Mouse (Mus musculus): ENCODE data around the gene Gm47996. TPM values are rescaled to one million over a fixed set of nuclear protein-coding genes. Genes with fewer than 3 reads are reported as not detected.
"Not testable (repeated sequence)": the region's sequence is repeated elsewhere in the genome, so short reads cannot be mapped to it uniquely, and the experiment has no call there.

Gm47996 gene
- not detected for total RNA-seq (2021)

DNA sequence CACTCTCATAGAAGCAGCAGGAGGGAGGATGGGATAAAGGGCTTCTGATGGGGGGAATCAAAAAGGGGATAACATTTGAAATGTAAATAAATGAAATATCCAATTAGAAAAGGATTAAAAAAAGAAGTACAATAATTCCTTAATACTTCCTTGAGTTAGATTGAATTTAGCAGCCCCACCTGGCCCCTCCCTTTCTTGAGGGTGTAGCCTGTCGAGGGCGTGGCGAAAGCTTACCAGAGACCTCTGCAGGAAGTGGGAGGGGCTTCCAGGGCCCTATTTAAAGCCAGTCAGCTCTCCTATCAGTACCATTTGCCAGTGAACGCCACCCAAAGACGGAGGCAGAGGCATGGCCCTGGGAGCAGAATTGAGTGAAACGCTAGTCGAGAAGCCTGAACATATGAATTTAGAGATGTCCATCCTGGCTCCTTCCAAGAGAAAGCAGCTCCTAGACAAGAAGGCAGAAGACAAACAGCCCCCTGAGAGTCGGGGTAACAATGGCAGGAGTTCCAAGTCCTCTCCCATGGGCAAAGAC is at the start of gene Gm47996:
Gm47996 (plus strand) TSS at position 308 of the 532 bp plus-strand sequence.
- intact Hi-C loops (cut with DNase I); DNase-seq: not testable (repeated sequence)

GRCm38 (mm10) chr1:151166031-151166430 is 43.9 kb upstream of the Gm47996 start:
- intact Hi-C loops (cut with DNase I), result no loop called here
- no peak for DNase-seq

- intact Hi-C loops (cut with DNase I), result no loop called here
- DNase-seq, result no peak
These were observed 42.5 kb upstream of the Gm47996 start for GRCm38 (mm10) chr1:151167297-151168047.

DNA sequence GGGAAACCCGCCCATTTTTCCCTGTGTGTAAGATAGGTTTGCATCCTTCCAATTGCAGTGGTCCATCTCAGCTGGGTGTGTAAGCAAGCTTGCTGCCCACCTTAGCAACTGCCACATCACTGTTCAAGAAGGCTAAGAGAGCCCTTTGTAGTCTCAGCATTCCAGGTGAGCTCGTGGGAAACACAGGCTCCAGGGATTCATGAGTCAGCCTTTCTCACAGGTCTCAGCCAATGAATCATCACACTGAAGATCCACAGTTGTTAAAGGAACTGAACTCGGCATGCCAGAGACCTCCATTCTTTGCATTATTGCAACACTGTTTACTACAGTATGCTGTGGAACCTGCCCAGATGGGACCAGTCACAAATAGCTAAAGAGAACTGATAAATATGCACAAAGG is 41.3 kb upstream of the Gm47996 start:
- no peak for DNase-seq
- intact Hi-C loops (cut with DNase I), result no loop called here

GRCm38 (mm10) chr1:151171572-151172461 is 38.1 kb upstream of the Gm47996 start:
- DNase-seq, result no peak
- intact Hi-C loops (cut with DNase I), result no loop called here

- intact Hi-C loops (cut with DNase I), result no loop called here
- DNase-seq, result no peak
These were observed 32.6 kb upstream of the Gm47996 start for GRCm38 (mm10) chr1:151177030-151177936.

- no peak for DNase-seq
- intact Hi-C loops (cut with DNase I), result no loop called here
These were observed 32.0 kb upstream of the Gm47996 start for GRCm38 (mm10) chr1:151177937-151178271.

- intact Hi-C loops (cut with DNase I), result no loop called here
- peak; percentile 13 for DNase-seq
These were observed 31.3 kb upstream of the Gm47996 start for GRCm38 (mm10) chr1:151178505-151179083.

GRCm38 (mm10) chr1:151180167-151180566 is 29.8 kb upstream of the Gm47996 start:
- intact Hi-C loops (cut with DNase I), result no loop called here
- no peak for DNase-seq

- intact Hi-C loops (cut with DNase I); DNase-seq: not testable (repeated sequence)
These were observed 27.7 kb upstream of the Gm47996 start, which contains the start of gene Gm47985 for GRCm38 (mm10) chr1:151182266-151182665. TSS of gene Gm47985 (plus strand) at chr1:151182537.

DNA sequence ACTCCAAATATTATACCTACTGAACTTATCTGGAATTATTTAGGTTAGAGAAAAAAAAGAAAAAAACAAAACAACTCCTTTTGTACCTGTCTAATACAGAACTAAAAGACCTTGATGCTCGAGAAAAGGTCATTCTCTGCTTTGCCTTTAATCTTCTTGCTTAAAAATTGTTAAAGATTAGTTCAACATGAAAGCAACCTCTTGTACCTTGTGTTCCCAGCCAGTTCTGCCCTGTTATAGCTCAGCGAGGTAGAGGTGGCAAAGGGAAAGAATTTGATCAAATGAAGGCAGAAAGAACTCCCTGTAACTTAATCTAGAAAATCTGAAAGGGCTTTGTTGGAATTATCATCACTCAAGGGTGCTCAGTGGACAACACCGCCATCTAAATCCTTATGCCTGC is 23.7 kb upstream of the Gm47996 start:
- intact Hi-C loops (cut with DNase I); DNase-seq: not testable (repeated sequence)

GRCm38 (mm10) chr1:151186879-151187424 is 23.0 kb upstream of the Gm47996 start:
- intact Hi-C loops (cut with DNase I); DNase-seq: not testable (repeated sequence)

GRCm38 (mm10) chr1:151188469-151188868 is 21.5 kb upstream of the Gm47996 start:
- DNase-seq, result no peak
- intact Hi-C loops (cut with DNase I), result no loop called here

DNA sequence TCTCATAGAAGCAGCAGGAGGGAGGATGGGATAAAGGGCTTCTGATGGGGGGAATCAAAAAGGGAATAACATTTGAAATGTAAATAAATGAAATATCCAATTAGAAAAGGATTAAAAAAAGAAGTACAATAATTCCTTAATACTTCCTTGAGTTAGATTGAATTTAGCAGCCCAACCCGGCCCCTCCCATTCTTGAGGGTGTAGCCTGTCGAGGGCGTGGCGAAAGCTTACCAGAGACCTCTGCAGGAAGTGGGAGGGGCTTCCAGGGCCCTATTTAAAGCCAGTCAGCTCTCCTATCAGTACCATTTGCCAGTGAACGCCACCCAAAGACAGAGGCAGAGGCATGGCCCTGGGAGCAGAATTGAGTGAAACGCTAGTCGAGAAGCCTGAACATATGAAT is 17.9 kb upstream of the Gm47996 start, which contains the start of gene Gm8947:
Gm8947 (plus strand) TSS at position 302 of the 400 bp plus-strand sequence.
- DNase-seq; intact Hi-C loops (cut with DNase I): not testable (repeated sequence)

GRCm38 (mm10) chr1:151192739-151193138 is 17.2 kb upstream of the Gm47996 start:
- intact Hi-C loops (cut with DNase I); DNase-seq: not testable (repeated sequence)

- DNase-seq; intact Hi-C loops (cut with DNase I): not testable (repeated sequence)
These were observed 13.9 kb upstream of the Gm47996 start for GRCm38 (mm10) chr1:151195986-151196385.

- DNase-seq; intact Hi-C loops (cut with DNase I): not testable (repeated sequence)
These were observed 13.2 kb upstream of the Gm47996 start for GRCm38 (mm10) chr1:151196690-151197089.

GRCm38 (mm10) chr1:151198120-151198519 is 11.8 kb upstream of the Gm47996 start, which contains the start of gene Gm47995:
TSS of gene Gm47995 (plus strand) at chr1:151198448.
- intact Hi-C loops (cut with DNase I); DNase-seq: not testable (repeated sequence)

GRCm38 (mm10) chr1:151200620-151201019 is 9.3 kb upstream of the Gm47996 start:
- DNase-seq; intact Hi-C loops (cut with DNase I): not testable (repeated sequence)

All from left cerebral cortex, postnatal 4 days (tissue).